Mouse (Mus musculus): ENCODE data around the gene Rsl1d1. TPM values are rescaled to one million over a fixed set of nuclear protein-coding genes. Genes with fewer than 3 reads are reported as not detected.
A peak's percentile ranks its signal among the peaks of the same experiment; 100 is the strongest.
"Not testable (repeated sequence)": the region's sequence is repeated elsewhere in the genome, so short reads cannot be mapped to it uniquely, and the experiment has no call there.

The Rsl1d1 gene
- polyA plus RNA-seq, 1 experiment from 2014 or later, result 146 TPM

DNA sequence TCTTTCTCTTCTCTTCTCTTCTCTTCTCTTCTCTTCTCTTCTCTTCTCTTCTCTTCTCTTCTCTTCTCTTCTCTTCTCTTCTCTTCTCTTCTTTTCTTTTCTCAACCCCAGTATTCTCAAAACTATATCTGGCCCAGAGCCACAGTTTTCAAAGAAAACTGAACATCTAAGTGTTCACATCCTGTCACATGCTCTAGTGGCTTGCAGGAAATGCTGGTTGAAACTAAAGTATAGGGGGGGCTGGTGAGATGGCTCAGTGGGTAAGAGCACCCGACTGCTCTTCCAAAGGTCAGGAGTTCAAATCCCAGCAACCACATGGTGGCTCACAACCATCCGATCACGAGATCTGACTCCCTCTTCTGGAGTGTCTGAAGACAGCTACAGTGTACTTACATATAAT is 45.4 kb downstream of the Rsl1d1 start:
- not testable (repeated sequence) for H3K4me3 ChIP-seq; ATAC-seq (ENCODE audit: insufficient number of reproducible peaks, low FRiP score); H3K4me2 ChIP-seq; H3K9ac ChIP-seq; H3K27ac ChIP-seq (ENCODE audit: poor library complexity, severe bottlenecking); H3K27me3 ChIP-seq (replicated peaks); H3K4me1 ChIP-seq (replicated peaks); H3K9me3 ChIP-seq (replicated peaks)
- 74% methylated on average over 3 of the region's 3 CpGs for WGBS
- peaks cover 74% of the 10 kb centered on the region for H3K36me3 ChIP-seq

DNA sequence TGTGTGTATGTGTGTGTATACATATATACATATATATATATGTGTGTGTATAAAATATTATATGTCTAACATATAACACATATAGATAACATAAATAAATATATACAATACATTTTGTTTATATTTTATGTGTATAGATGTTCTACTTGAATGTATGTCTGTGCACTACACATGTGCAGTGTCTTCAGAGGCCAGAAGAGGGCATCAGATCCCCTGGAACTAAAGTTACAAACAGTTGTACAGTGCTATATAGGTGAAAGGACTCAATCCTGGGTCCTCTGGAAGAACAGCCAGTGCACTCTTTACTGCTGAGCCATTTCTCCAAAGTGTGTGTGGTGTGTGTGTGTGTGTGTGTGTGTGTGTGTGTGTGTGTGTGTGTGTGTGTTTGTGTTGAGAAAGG is 48.6 kb downstream of the Rsl1d1 start:
- H3K9ac ChIP-seq, result no peak overlapping the region
- H3K4me2 ChIP-seq, result no peak overlapping the region
- no peak overlapping the region for H3K4me3 ChIP-seq
- no peaks in the 10 kb centered on the region for H3K9me3 ChIP-seq (replicated peaks)
- no peak for ATAC-seq (ENCODE audit: insufficient number of reproducible peaks, low FRiP score)
- peaks cover 73% of the 10 kb centered on the region for H3K36me3 ChIP-seq
- no peaks in the 10 kb centered on the region for H3K27me3 ChIP-seq (replicated peaks)
- no peak overlapping the region for H3K27ac ChIP-seq (ENCODE audit: poor library complexity, severe bottlenecking)
- H3K4me1 ChIP-seq (replicated peaks), result no peaks in the 10 kb centered on the region

DNA sequence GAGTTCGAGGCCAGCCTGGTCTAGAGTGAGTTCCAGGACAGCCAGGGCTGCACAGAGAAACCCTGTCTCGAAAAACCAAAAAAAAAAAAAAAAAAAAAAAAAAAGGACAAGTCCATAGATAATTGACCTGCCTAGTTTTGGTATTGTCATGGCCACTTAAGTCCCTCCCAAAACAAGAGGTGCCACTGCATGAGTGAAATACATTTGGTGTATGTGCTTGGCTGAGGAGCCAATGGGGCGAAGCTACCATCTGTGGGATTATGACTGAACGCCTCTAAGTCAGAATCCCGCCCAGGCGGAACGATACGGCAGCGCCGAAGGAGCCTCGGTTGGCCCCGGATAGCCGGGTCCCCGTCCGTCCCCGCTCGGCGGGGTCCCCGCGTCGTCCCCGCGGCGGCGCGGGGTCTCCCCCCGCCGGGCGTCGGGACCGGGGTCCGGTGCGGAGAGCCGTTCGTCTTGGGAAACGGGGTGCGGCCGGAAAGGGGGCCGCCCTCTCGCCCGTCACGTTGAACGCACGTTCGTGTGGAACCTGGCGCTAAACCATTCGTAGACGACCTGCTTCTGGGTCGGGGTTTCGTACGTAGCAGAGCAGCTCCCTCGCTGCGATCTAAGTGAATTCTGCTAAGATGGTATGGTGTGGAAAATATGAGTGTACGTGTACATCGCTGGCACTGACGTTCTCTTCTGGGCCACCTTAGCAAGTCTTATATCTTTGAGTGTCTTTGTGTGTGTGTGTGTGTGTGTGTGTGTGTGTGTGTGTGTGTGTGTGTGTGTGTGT is 59.2 kb downstream of the Rsl1d1 start:
- H3K9me3 ChIP-seq (replicated peaks); H3K9ac ChIP-seq; H3K27me3 ChIP-seq (replicated peaks); H3K4me1 ChIP-seq (replicated peaks); H3K27ac ChIP-seq (ENCODE audit: poor library complexity, severe bottlenecking); ATAC-seq (ENCODE audit: insufficient number of reproducible peaks, low FRiP score); H3K4me2 ChIP-seq; H3K4me3 ChIP-seq: not testable (repeated sequence)
- 17% methylated on average over 55 of the region's 56 CpGs for WGBS
- peaks cover 72% of the 10 kb centered on the region for H3K36me3 ChIP-seq

Small RNA genes lying within 50 kb of the gene (microRNA-seq; reads per million reads assigned to microRNA genes)
- gene Gm23935, result 133 reads per million, percentile 57 among the genes with 10 or more reads in this experiment

Other genes starting within 250 kb of the Rsl1d1 start
- 38.7 and 39.4 TPM in 2 replicates for gene Snn, start 142.4 kb downstream of the Rsl1d1 start, polyA plus RNA-seq (2016; fragmentation: Nextera tagmentation; extraction: Ambion mirVana)
- 63.6 and 64.5 TPM in 2 replicates for gene Litaf, start 137.2 kb downstream of the Rsl1d1 start, polyA plus RNA-seq (2016; fragmentation: Nextera tagmentation; extraction: Ambion mirVana)
- gene Txndc11, start 68.7 kb downstream of the Rsl1d1 start, polyA plus RNA-seq (2016; fragmentation: Nextera tagmentation; extraction: Ambion mirVana), result 36.7 and 37.2 TPM in 2 replicates
- gene Zc3h7a, start 26.9 kb downstream of the Rsl1d1 start, polyA plus RNA-seq (2016; fragmentation: Nextera tagmentation; extraction: Ambion mirVana), result 77.9 and 83.9 TPM in 2 replicates
- gene Gspt1, start 51.0 kb upstream of the Rsl1d1 start, polyA plus RNA-seq (2016; fragmentation: Nextera tagmentation; extraction: Ambion mirVana), result 74.9 and 77.5 TPM in 2 replicates
- not detected in 2 replicates for gene Tnfrsf17, start 110.5 kb upstream of the Rsl1d1 start, polyA plus RNA-seq (2016; fragmentation: Nextera tagmentation; extraction: Ambion mirVana)
- gene Snx29, start 119.6 kb upstream of the Rsl1d1 start, polyA plus RNA-seq (2016; fragmentation: Nextera tagmentation; extraction: Ambion mirVana), result 5.4 and 6.7 TPM in 2 replicates